Mouse (Mus musculus) embryonic facial prominence, embryonic 13.5 days (tissue): Measurements from ENCODE around the gene Igf2r. TPM values are rescaled to one million over a fixed set of nuclear protein-coding genes. Genes with fewer than 3 reads are reported as not detected.

Experiments used
- ATAC-seq: fragments of 200-750 bp; cut with Nextera tagmentation; 2 replicates; pipeline ENCODE4 v1.8.0; 2017; ENCODE audit warnings: low read depth; ENCODE audit not compliant: insufficient number of reproducible peaks, insufficient read depth, low FRiP score, low TSS enrichment
- H3K27ac ChIP-seq: fragments of 300-500 bp; sonication (generic); 2 replicates; pipeline ENCODE4 v1.5.1; 2015; ENCODE audit warnings: moderate library complexity, mild to moderate bottlenecking, inconsistent platforms
- H3K27me3 ChIP-seq: fragments of 300-500 bp; sonication (generic); 2 replicates; pipeline ENCODE4 v1.6.1; 2015; ENCODE audit warnings: mild to moderate bottlenecking, inconsistent platforms
- H3K36me3 ChIP-seq: fragments of 300-500 bp; sonication (generic); 2 replicates; pipeline ENCODE4 v1.6.1; 2015; ENCODE audit warnings: mild to moderate bottlenecking, inconsistent platforms
- H3K4me1 ChIP-seq: fragments of 300-500 bp; sonication (generic); 2 replicates; pipeline ENCODE4 v1.6.1; 2015; ENCODE audit warnings: inconsistent platforms
- H3K4me2 ChIP-seq: fragments of 300-500 bp; sonication (generic); 2 replicates; pipeline ENCODE4 v1.6.1; 2015; ENCODE audit warnings: moderate library complexity, mild to moderate bottlenecking, inconsistent platforms
- H3K4me3 ChIP-seq: fragments of 300-500 bp; sonication (generic); 2 replicates; pipeline ENCODE4 v1.5.1; 2015; ENCODE audit warnings: mild to moderate bottlenecking, inconsistent platforms
- H3K9ac ChIP-seq: fragments of 300-500 bp; sonication (generic); 2 replicates; pipeline ENCODE4 v1.6.1; 2015; ENCODE audit warnings: mild to moderate bottlenecking, inconsistent platforms
- H3K9me3 ChIP-seq: fragments of 300-500 bp; sonication (generic); 2 replicates; pipeline ENCODE4 v1.6.1; 2016; ENCODE audit warnings: inconsistent platforms
- WGBS: fragments of 180-500 bp; shearing (Covaris S2); methylation state at CpG from one replicate; pipeline ENCODE4 v1.1.7; 2015; ENCODE audit warnings: mixed read lengths; 5-methylcytosine and 5-hydroxymethylcytosine counted together
- polyA plus RNA-seq: library from polyadenylated mRNA; unstranded; fragments of >200 nt; fragmentation: Nextera tagmentation; extraction: Ambion mirVana; gene quantifications from 2 replicates; pipeline ENCODE4 v1.2.1, GENCODE M21; 2015

The Igf2r gene
- polyA plus RNA-seq, 1 experiment from 2014 or later = 27.9 TPM

DNA sequence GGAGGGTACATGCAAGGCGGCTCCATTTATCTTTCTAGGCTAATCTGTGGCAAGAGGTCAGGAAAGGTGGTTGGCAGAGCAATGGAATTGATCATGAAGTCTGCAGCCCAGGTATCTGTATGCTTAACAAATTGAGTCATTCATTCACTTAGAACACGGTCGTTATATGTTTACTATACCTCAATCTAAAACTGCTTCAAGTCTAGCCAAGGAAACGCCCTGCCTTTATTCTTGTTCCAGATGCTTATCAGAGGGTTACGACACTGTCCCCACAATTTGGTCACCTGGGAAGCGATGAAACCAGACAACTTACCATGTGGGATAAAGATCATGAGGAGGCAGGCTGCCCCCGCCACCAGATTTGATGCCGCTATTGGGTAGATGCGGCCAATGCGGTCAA, 110.2 kb downstream of the Igf2r start:
- 0 out of 2 replicates have a peak, but pooled peaks cover 8% of the 10 kb centered on the region for H3K27me3 ChIP-seq
- WGBS = 88% methylated on average over 10 of the region's 10 CpGs
- ATAC-seq = no peak

DNA sequence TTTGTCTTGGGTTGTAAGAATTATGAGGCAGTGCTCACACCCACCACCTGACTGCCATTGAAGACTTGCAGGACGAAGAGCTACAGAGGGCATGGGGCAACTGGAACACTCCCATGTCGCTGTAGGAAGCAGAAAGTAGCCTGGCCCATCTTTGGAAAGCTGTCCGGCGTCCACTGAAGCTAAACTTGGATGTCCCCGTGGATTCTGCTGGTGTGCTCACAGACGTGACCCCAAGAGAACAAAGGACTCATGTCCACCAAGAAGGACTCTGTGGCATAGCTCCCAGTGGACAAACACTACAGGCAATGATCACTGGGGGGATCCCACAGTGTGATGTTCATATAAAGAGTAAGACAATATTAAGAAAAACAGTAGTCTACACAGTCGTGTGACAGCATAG, 110.7 kb downstream of the Igf2r start:
- 85% methylated on average over 7 of the region's 7 CpGs for WGBS
- Histone ChIP-seq H3K9me3 (no peaks in the 10 kb centered on the region), H3K4me3 (no peak overlapping the region), H3K36me3 (no peaks in the 10 kb centered on the region), H3K27me3 (0 out of 2 replicates have a peak, but pooled peaks cover 8% of the 10 kb centered on the region), H3K9ac (no peak overlapping the region), H3K4me2 (no peak overlapping the region), H3K4me1 (no peaks in the 10 kb centered on the region), H3K27ac (no peak overlapping the region)
- ATAC-seq = no peak

More for the DNA sequence above, 110.2 kb downstream of the Igf2r start:
- Histone ChIP-seq H3K9ac (no peak overlapping the region), H3K4me3 (no peak overlapping the region), H3K9me3 (no peaks in the 10 kb centered on the region), H3K27ac (no peak overlapping the region), H3K36me3 (no peaks in the 10 kb centered on the region), H3K4me1 (no peaks in the 10 kb centered on the region), H3K4me2 (no peak overlapping the region)

DNA sequence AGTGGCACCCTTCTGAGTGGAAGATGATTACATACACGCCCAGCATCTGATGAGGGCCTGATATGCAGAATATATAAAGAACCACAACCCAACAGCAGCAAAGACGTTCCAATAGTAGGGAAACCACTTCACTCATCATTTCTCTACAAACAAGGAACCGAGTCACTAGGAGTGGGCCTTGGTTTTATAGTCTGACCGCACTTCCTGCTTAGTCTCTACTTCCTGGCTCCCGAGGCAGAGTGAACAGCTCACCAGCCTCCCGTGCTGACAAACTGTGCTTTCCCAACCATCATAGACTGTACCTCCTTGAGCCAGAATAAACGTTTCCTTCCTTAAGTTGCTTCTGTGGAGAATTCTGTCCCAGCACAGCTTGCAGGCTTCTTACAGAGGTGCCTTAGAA, 113.6 kb downstream of the Igf2r start:
- ATAC-seq = no peak
- Histone ChIP-seq H3K4me2 (no peak overlapping the region), H3K9ac (no peak overlapping the region), H3K27ac (no peak overlapping the region), H3K4me1 (no peaks in the 10 kb centered on the region), H3K9me3 (no peaks in the 10 kb centered on the region), H3K36me3 (no peaks in the 10 kb centered on the region), H3K4me3 (no peak overlapping the region), H3K27me3 (no peaks in the 10 kb centered on the region)
- 78% methylated on average over 7 of the region's 7 CpGs for WGBS

DNA sequence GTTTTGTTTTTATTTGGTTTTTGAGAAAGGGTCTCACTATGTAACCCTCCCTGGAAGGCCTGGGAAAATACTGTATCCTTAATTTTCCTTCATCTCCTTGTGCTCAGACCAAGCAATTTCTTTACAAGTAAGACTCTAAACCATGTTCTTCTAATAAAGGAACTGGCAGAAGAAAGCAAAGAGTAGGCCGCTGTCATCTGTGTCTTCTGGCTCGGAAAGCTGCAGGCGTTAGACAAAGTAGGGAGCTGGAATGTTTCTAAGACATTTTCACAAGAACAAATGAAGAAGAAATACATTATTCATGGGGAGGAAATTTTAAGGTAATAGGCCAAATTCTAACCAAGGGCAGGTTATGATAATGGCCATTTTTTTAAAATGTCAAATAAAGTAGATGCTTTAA, 115.4 kb downstream of the Igf2r start:
- 80% methylated on average over 3 of the region's 3 CpGs for WGBS
- no peak overlapping the region for H3K27ac ChIP-seq
- H3K4me1 ChIP-seq = no peaks in the 10 kb centered on the region
- H3K4me3 ChIP-seq = no peak overlapping the region
- no peaks in the 10 kb centered on the region for H3K9me3 ChIP-seq
- no peaks in the 10 kb centered on the region for H3K36me3 ChIP-seq
- no peak overlapping the region for H3K4me2 ChIP-seq
- H3K27me3 ChIP-seq = no peaks in the 10 kb centered on the region
- ATAC-seq = no peak
- no peak overlapping the region for H3K9ac ChIP-seq

DNA sequence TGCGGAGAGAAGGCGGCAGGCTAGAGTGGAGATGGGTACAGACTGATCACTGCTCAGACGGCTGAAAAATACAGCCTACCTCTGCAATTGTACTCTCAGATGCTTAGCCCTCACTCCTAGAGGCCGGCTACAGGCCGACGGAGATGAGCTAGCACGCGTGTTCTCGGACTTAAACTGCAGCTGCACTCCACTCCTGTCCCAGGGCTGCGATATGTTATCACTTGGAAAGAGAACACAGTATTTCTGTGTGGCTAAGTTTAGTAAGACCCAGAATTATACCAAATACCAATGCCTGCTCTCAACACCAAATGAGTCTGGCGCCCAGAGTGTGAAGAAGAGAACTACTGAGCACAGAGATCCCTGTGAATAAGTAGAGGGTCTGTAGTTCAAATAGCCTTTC, 116.9 kb downstream of the Igf2r start:
- Histone ChIP-seq H3K9me3 (no peaks in the 10 kb centered on the region), H3K36me3 (no peaks in the 10 kb centered on the region), H3K27me3 (no peaks in the 10 kb centered on the region), H3K4me1 (no peaks in the 10 kb centered on the region), H3K9ac (no peak overlapping the region), H3K4me2 (no peak overlapping the region), H3K4me3 (no peak overlapping the region), H3K27ac (no peak overlapping the region)
- 90% methylated on average over 11 of the region's 11 CpGs for WGBS
- ATAC-seq = no peak

DNA sequence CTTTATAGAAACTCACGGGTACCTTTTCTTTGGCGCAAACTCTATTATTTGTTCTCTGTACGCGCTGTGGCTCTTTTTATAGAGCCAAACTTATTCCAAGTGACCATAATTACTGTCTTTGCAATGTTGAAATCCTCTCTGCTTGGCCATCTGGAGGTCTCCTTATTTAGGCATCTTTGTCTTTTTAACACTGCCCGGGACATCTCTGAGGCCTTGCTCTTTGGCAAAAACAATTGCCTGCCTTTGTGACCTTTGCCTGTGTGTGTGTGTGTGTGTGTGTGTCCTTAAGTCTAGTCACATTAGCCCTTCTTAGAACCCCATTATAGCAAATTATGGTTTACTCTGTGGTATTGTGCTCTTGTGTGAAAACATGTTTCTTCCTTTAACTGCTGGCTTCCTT, 124.0 kb downstream of the Igf2r start:
- WGBS = 86% methylated on average over 5 of the region's 5 CpGs
- Histone ChIP-seq H3K9ac (no peak overlapping the region), H3K4me2 (no peak overlapping the region), H3K36me3 (no peaks in the 10 kb centered on the region), H3K4me3 (no peak overlapping the region), H3K9me3 (no peaks in the 10 kb centered on the region), H3K27me3 (no peaks in the 10 kb centered on the region), H3K27ac (no peak overlapping the region), H3K4me1 (no peaks in the 10 kb centered on the region)
- no peak for ATAC-seq

DNA sequence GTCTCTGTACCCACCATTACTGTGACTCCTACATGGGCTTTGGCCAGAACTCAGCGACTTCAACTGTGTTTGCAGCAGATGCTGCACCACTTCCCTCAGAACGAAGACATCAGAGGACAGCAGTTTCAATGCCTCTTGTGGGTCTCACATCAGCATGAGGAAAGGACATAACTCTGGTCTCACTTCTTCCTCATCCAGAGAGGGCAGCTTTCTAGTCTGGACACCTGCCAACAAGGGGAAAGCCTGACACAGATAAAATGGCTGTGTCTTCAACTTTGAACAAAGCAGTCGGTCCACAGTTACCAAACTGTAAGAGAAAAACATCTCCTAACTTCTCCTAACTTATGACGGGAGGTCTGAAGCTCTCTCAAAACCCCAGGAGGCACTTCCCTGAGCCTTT, 128.4 kb downstream of the Igf2r start:
- H3K9ac ChIP-seq = no peak overlapping the region
- 70% methylated on average over 4 of the region's 4 CpGs for WGBS
- H3K4me3 ChIP-seq = no peak overlapping the region
- no peaks in the 10 kb centered on the region for H3K36me3 ChIP-seq
- no peaks in the 10 kb centered on the region for H3K27me3 ChIP-seq
- no peak overlapping the region for H3K4me2 ChIP-seq
- H3K4me1 ChIP-seq = no peaks in the 10 kb centered on the region
- no peak overlapping the region for H3K27ac ChIP-seq
- peaks cover 3% of the 10 kb centered on the region; the same call in 1 of the 2 replicates for H3K9me3 ChIP-seq
- ATAC-seq = no peak

DNA sequence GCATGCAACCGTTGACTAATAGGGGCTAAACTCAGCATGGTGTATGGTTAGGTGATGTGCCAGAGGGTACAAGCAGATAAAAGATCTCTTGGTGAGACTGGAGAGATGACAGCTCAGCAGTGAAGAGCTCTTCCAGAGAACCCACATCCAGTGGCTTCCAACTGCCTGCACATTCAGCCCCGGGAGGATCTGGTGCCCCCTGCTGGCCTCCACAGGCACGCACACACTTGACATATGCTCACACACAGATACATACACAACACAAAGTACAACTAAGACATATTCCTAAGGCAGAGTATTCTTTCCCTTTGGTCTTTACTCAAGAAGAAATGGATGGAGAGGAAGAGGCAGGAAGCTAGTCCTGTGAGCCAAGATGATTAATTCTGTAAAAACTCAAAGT, 129.9 kb downstream of the Igf2r start:
- H3K4me3 ChIP-seq = no peak overlapping the region
- no peak overlapping the region for H3K9ac ChIP-seq
- WGBS = 87% methylated on average over 3 of the region's 3 CpGs
- ATAC-seq = no peak
- no peak overlapping the region for H3K4me2 ChIP-seq
- H3K27ac ChIP-seq = no peak overlapping the region
- H3K27me3 ChIP-seq = no peaks in the 10 kb centered on the region
- peaks cover 3% of the 10 kb centered on the region; the same call in 1 of the 2 replicates for H3K9me3 ChIP-seq
- no peaks in the 10 kb centered on the region for H3K36me3 ChIP-seq
- no peaks in the 10 kb centered on the region for H3K4me1 ChIP-seq

DNA sequence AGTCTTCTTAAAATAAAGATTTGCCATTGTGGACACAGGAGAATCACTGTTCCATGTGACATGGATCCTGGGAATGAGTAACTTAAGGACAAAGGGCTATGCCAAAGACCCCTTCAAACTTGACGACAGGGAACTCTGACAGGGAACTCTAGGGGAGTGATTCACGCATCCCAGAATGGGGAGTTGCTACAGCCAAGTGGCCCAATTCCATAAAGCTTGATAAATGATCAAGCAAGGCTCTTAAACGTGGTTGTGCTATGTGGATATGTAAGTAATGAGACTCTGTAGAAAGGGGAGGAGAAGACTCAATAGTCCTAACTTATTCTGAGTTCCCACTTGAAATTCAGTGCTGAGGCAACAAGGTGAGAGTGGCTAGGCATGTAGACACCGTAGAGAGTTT, 134.7 kb downstream of the Igf2r start:
- 77% methylated on average over 4 of the region's 4 CpGs for WGBS
- no peak for ATAC-seq

More for the DNA sequence above, 134.7 kb downstream of the Igf2r start:
- no peak overlapping the region for H3K4me2 ChIP-seq
- no peak overlapping the region for H3K9ac ChIP-seq
- 0 out of 2 replicates have a peak, but pooled peaks cover 9% of the 10 kb centered on the region for H3K4me1 ChIP-seq
- no peak overlapping the region for H3K4me3 ChIP-seq
- H3K27me3 ChIP-seq = no peaks in the 10 kb centered on the region
- H3K27ac ChIP-seq = no peak overlapping the region
- peaks cover 3% of the 10 kb centered on the region; the same call in 1 of the 2 replicates for H3K9me3 ChIP-seq
- no peaks in the 10 kb centered on the region for H3K36me3 ChIP-seq

Other genes with a start within 250 kb of the Igf2r start
- 0.11 TPM in 1 of 2 replicates, not detected in the other for gene Slc22a2, start 185.5 kb downstream of the Igf2r start, polyA plus RNA-seq
- 0.58 TPM in 1 of 2 replicates, not detected in the other for gene Slc22a1, start 93.8 kb downstream of the Igf2r start, polyA plus RNA-seq
- gene Mas1, start 98.5 kb upstream of the Igf2r start, polyA plus RNA-seq = 1.2 and 2.1 TPM in 2 replicates
- gene Mrgprh, start 106.4 kb upstream of the Igf2r start, polyA plus RNA-seq = not detected in 2 replicates
- 1.8 and 3.5 TPM in 2 replicates for gene Pnldc1, start 140.6 kb upstream of the Igf2r start, polyA plus RNA-seq
- gene Tcp1, start 146.0 kb upstream of the Igf2r start, polyA plus RNA-seq = 429 and 454 TPM in 2 replicates
- 136 and 172 TPM in 2 replicates for gene Mrpl18, start 146.7 kb upstream of the Igf2r start, polyA plus RNA-seq
- gene Acat3, start 170.9 kb upstream of the Igf2r start, polyA plus RNA-seq = 0.65 and 1.5 TPM in 2 replicates
- gene Acat2, start 191.1 kb upstream of the Igf2r start, polyA plus RNA-seq = 182 and 218 TPM in 2 replicates
- gene Wtap, start 224.5 kb upstream of the Igf2r start, polyA plus RNA-seq = 156 and 166 TPM in 2 replicates
- 78.3 and 78.7 TPM in 2 replicates for gene Sod2, start 237.2 kb upstream of the Igf2r start, polyA plus RNA-seq